Mouse (Mus musculus) left cerebral cortex, postnatal 4 days (tissue): ENCODE results near the gene Pan3. TPM values are rescaled to one million over a fixed set of nuclear protein-coding genes. Genes with fewer than 3 reads are reported as not detected.

Experiments used
- DNase-seq: peaks from one replicate; pipeline ENCODE4 v3.0.0-alpha.2; 2022
- intact Hi-C: fragments of 180-260 bp; cut with DNase I; formaldehyde crosslinking; loops from one replicate; pipeline ENCODE4 v1.15.1; 2025
- total RNA-seq, 2 experiments: library from RNA; stranded (reverse); gene quantifications; 2 replicates each; pipeline ENCODE4 v1.2.3; 2021

Gene Pan3
- total RNA-seq = 100 to 1,000 TPM in 1 of 2 experiments, 10 to 100 TPM in 1; 90.3 to 107 TPM

GRCm38 (mm10) chr5:147429535-147430305 is at the start of gene Pan3:
Gene Pan3 (plus strand): TSS chr5:147430161.
- intact Hi-C loops = no loop called here

GRCm38 (mm10) chr5:147381396-147381795 is 48.6 kb upstream of the Pan3 start:
- DNase-seq = no peak
- intact Hi-C loops = no loop called here

More at GRCm38 (mm10) chr5:147429535-147430305, at the start of gene Pan3:
- peak; percentile 96 for DNase-seq

GRCm38 (mm10) chr5:147386865-147387264 is 43.1 kb upstream of the Pan3 start:
- intact Hi-C loops = no loop called here
- no peak for DNase-seq

GRCm38 (mm10) chr5:147388376-147389008 is 41.5 kb upstream of the Pan3 start:
- intact Hi-C loops = no loop called here
- no peak for DNase-seq

GRCm38 (mm10) chr5:147389052-147389451 is 40.9 kb upstream of the Pan3 start:
- no peak for DNase-seq
- intact Hi-C loops = no loop called here

GRCm38 (mm10) chr5:147390772-147391171 is 39.2 kb upstream of the Pan3 start:
- DNase-seq = peak; percentile 27
- intact Hi-C loops = no loop called here

GRCm38 (mm10) chr5:147392667-147393213 is 37.2 kb upstream of the Pan3 start:
- DNase-seq = no peak
- intact Hi-C loops = no loop called here

GRCm38 (mm10) chr5:147395050-147395449 is 34.9 kb upstream of the Pan3 start:
- intact Hi-C loops = no loop called here
- DNase-seq = no peak

- intact Hi-C loops = loop anchor here (10.0 kb wide), 1 partner anchor 445 kb away; no protein-coding TSS in a partner anchor
- peak; percentile 10 for DNase-seq
Observed at GRCm38 (mm10) chr5:147399843-147400504, 30.0 kb upstream of the Pan3 start, which contains the start of gene Flt3. Gene Flt3 (minus strand): TSS chr5:147400489.

- DNase-seq = no peak
- intact Hi-C loops = loop anchor here (10.0 kb wide), 1 partner anchor 444 kb away; no protein-coding TSS in a partner anchor
Observed at GRCm38 (mm10) chr5:147400505-147400979, 29.4 kb upstream of the Pan3 start.

- intact Hi-C loops = loop anchor here (10.0 kb wide), 1 partner anchor 444 kb away; no protein-coding TSS in a partner anchor
- DNase-seq = no peak
Observed at GRCm38 (mm10) chr5:147401024-147401423, 28.9 kb upstream of the Pan3 start.

GRCm38 (mm10) chr5:147402505-147402904 is 27.5 kb upstream of the Pan3 start:
- intact Hi-C loops = loop anchor here (10.0 kb wide), 1 partner anchor 442 kb away; no protein-coding TSS in a partner anchor
- DNase-seq = peak; percentile 61

- intact Hi-C loops = loop anchor here (10.0 kb wide), 1 partner anchor 439 kb away; no protein-coding TSS in a partner anchor
Observed at GRCm38 (mm10) chr5:147406135-147406534, 23.8 kb upstream of the Pan3 start.

GRCm38 (mm10) chr5:147408731-147409130 is 21.2 kb upstream of the Pan3 start:
- DNase-seq = no peak
- intact Hi-C loops = loop anchor here (10.0 kb wide), 1 partner anchor 436 kb away; no protein-coding TSS in a partner anchor

More at GRCm38 (mm10) chr5:147406135-147406534, 23.8 kb upstream of the Pan3 start:
- no peak for DNase-seq

GRCm38 (mm10) chr5:147410585-147410984 is 19.4 kb upstream of the Pan3 start:
- intact Hi-C loops = no loop called here
- DNase-seq = no peak

GRCm38 (mm10) chr5:147417986-147418385 is 12.0 kb upstream of the Pan3 start:
- intact Hi-C loops = no loop called here

GRCm38 (mm10) chr5:147418394-147419121 is 11.4 kb upstream of the Pan3 start:
- peak; percentile 29 for DNase-seq
- intact Hi-C loops = no loop called here

More at GRCm38 (mm10) chr5:147417986-147418385, 12.0 kb upstream of the Pan3 start:
- no peak for DNase-seq

- no peak for DNase-seq
- intact Hi-C loops = no loop called here
Observed at GRCm38 (mm10) chr5:147423612-147424011, 6.3 kb upstream of the Pan3 start.

GRCm38 (mm10) chr5:147426048-147426805 is 3.7 kb upstream of the Pan3 start:
- no peak for DNase-seq
- intact Hi-C loops = no loop called here
